Mouse (Mus musculus) stomach, postnatal 0 days (tissue): ENCODE results near the gene Ldlrad2. TPM values are rescaled to one million over a fixed set of nuclear protein-coding genes. Genes with fewer than 3 reads are reported as not detected.

Experiments
- ATAC-seq: fragments of 200-750 bp; cut with Nextera tagmentation; 2 replicates; pipeline ENCODE4 v1.8.0; 2017; ENCODE audit not compliant: low FRiP score, low TSS enrichment
- DNase-seq: peaks from one replicate; pipeline ENCODE4 v3.0.0-alpha.2; 2016; ENCODE audit warnings: low spot score
- H3K27ac ChIP-seq: fragments of 300-500 bp; sonication (generic); replicated peaks from 2 replicates; pipeline ENCODE4 v1.5.1; 2014; ENCODE audit warnings: mild to moderate bottlenecking, control low read depth
- H3K27me3 ChIP-seq: fragments of 300-500 bp; sonication (generic); 2 replicates; pipeline ENCODE4 v1.6.1; 2014; ENCODE audit warnings: low read length; ENCODE audit not compliant: control insufficient read depth, insufficient read depth
- H3K36me3 ChIP-seq: fragments of 300-500 bp; sonication (generic); 2 replicates; pipeline ENCODE4 v1.6.1; 2014; ENCODE audit warnings: low read length, mixed read lengths; ENCODE audit not compliant: control insufficient read depth, insufficient read depth
- H3K4me1 ChIP-seq: fragments of 300-500 bp; sonication (generic); replicated peaks from 2 replicates; pipeline ENCODE4 v1.6.1; 2014; ENCODE audit warnings: antibody characterized with exemption; ENCODE audit not compliant: control insufficient read depth, insufficient read depth
- H3K4me2 ChIP-seq: fragments of 300-500 bp; sonication (generic); replicated peaks from 2 replicates; pipeline ENCODE4 v1.6.1; 2014; ENCODE audit warnings: low read depth, mild to moderate bottlenecking, control low read depth, moderate library complexity
- H3K4me3 ChIP-seq: fragments of 300-500 bp; sonication (generic); 2 replicates; pipeline ENCODE4 v1.5.1; 2014; ENCODE audit warnings: low read depth, low read length, control low read depth
- H3K9ac ChIP-seq: fragments of 300-500 bp; sonication (generic); 2 replicates; pipeline ENCODE4 v1.6.1; 2014; ENCODE audit warnings: mild to moderate bottlenecking, low read length, control low read depth, mixed read lengths
- H3K9me3 ChIP-seq: fragments of 300-500 bp; sonication (generic); 2 replicates; pipeline ENCODE4 v1.6.1; 2016; ENCODE audit warnings: low read length; ENCODE audit not compliant: control insufficient read depth
- CTCF ChIP-seq: IDR thresholded peaks from 2 replicates; pipeline ENCODE4 v1.5.1; 2016; ENCODE audit warnings: antibody characterized with exemption, low read depth, mild to moderate bottlenecking, moderate library complexity
- EP300 ChIP-seq: optimal IDR thresholded peaks from 2 replicates; pipeline ENCODE3; 2016; ENCODE audit warnings: antibody characterized with exemption
- WGBS: fragments of 180-500 bp; shearing (Covaris S2); extraction: QIAGEN DNeasy Blood & Tissue Kit; methylation state at CpG from one replicate; pipeline ENCODE4 v1.1.7; 2014; 5-methylcytosine and 5-hydroxymethylcytosine counted together
- microRNA-seq: library from miRNA; unstranded; fragments of <30 nt; microRNA quantifications from one replicate; pipeline ENCODE4, GENCODE M21; 2016
- polyA plus RNA-seq: library from polyadenylated mRNA; unstranded; fragments of >200 nt; fragmentation: Nextera tagmentation; extraction: Ambion mirVana; gene quantifications from 2 replicates; pipeline ENCODE4 v1.2.1, GENCODE M21; 2015

The Ldlrad2 gene
- polyA plus RNA-seq, 1 experiment from 2014 or later: not detected

DNA sequence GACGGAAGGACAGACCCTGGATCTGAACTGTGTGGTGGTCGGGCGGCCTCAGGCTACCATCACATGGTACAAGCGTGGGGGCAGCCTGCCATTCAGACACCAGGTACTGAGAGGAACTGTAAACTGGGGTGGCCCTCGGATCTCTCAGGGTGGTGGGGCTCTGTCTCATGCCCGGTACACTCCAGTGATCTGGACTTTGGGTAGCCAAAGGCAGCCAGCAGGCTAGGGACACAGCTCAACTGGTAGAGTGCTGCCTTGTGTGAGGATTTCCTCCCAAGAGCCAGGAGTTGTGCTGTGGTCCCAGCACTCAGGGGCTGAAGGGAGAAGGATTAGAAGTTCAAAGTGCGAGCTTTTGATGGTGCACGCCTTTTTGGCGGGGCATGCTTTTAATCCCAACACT is 28.8 kb downstream of the Ldlrad2 start:
- TF ChIP-seq EP300: no peak
- no peak for TF ChIP-seq CTCF
- DNase-seq (no peak), ATAC-seq (no peak)
- Histone ChIP-seq H3K36me3 (peaks cover 55% of the 10 kb centered on the region), H3K4me1 (no peaks in the 10 kb centered on the region), H3K4me2 (no peak overlapping the region), H3K27me3 (no peaks in the 10 kb centered on the region), H3K9me3 (no peaks in the 10 kb centered on the region), H3K9ac (no peak overlapping the region), H3K27ac (no peak overlapping the region), H3K4me3 (no peak overlapping the region)
- 95% methylated on average over 9 of the region's 9 CpGs for WGBS

DNA sequence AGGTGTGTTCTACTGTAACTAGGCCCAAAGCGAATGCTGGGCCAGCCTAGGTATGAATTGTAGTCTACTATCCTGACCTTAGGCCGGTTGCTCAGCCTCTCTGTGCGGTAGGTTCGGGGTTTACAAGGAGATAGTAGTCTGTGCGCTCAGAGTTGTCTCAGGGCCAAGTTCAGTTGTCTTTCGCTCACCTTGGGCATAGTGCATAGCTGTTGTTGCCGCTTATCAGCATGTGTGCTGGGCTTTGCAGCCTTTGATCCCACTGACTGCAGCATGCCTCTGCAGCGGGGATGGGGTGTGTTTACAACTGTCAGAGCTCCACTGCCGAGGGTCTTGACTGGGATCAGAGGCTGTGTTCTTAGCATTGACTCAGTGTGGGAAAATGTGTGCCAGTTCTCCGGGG is 31.4 kb downstream of the Ldlrad2 start:
- H3K4me2 ChIP-seq: no peak overlapping the region
- H3K27me3 ChIP-seq: no peaks in the 10 kb centered on the region
- H3K36me3 ChIP-seq: peaks cover 56% of the 10 kb centered on the region
- WGBS: 83% methylated on average over 10 of the region's 10 CpGs
- no peak overlapping the region for H3K9ac ChIP-seq
- DNase-seq: no peak
- H3K4me3 ChIP-seq: no peak overlapping the region
- H3K4me1 ChIP-seq: no peaks in the 10 kb centered on the region
- H3K27ac ChIP-seq: no peak overlapping the region
- no peaks in the 10 kb centered on the region for H3K9me3 ChIP-seq
- no peak for ATAC-seq
- TF ChIP-seq CTCF (no peak), EP300 (no peak)

GRCm38 (mm10) chr4:137540356-137540755 is 34.0 kb downstream of the Ldlrad2 start:
- 74% methylated on average over 14 of the region's 14 CpGs for WGBS
- DNase-seq (peak; percentile 29), ATAC-seq (no peak)
- Histone ChIP-seq H3K9ac (no peak overlapping the region), H3K9me3 (no peaks in the 10 kb centered on the region), H3K4me1 (no peaks in the 10 kb centered on the region), H3K4me2 (no peak overlapping the region), H3K27ac (no peak overlapping the region), H3K4me3 (no peak overlapping the region), H3K36me3 (peaks cover 49% of the 10 kb centered on the region), H3K27me3 (no peaks in the 10 kb centered on the region)
- TF ChIP-seq CTCF (no peak), EP300 (no peak)

DNA sequence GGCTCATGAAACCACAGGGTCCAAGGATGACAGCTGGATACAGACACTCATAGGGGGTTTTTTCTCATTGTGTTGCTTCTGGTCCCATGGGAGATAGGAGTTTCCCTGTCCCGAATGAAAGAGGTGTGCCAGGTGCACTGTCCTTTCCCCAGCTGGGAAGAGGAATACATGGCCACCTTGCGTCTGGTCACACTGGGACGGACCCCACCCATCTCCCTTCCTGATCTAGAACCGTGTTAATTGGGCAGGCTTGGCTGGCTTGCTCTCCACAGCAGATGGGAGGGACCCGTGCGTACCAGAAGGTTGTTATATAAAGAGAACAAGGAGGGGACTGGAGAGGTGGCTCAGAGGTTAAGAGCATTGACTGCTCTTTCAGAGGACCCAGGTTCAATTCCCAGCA is 46.5 kb downstream of the Ldlrad2 start:
- no peak for ATAC-seq
- no peak overlapping the region for H3K4me2 ChIP-seq
- no peak for DNase-seq
- H3K27ac ChIP-seq: no peak overlapping the region
- no peak overlapping the region for H3K9ac ChIP-seq
- H3K27me3 ChIP-seq: no peaks in the 10 kb centered on the region
- TF ChIP-seq CTCF (no peak), EP300 (no peak)
- no peaks in the 10 kb centered on the region for H3K9me3 ChIP-seq
- 72% methylated on average over 6 of the region's 6 CpGs for WGBS
- H3K4me3 ChIP-seq: no peak overlapping the region
- H3K36me3 ChIP-seq: peaks cover 21% of the 10 kb centered on the region
- no peaks in the 10 kb centered on the region for H3K4me1 ChIP-seq

GRCm38 (mm10) chr4:137527368-137527767 is 47.0 kb downstream of the Ldlrad2 start:
- no peaks in the 10 kb centered on the region for H3K9me3 ChIP-seq
- TF ChIP-seq EP300 (no peak), CTCF (no peak)
- H3K36me3 ChIP-seq: peaks cover 24% of the 10 kb centered on the region
- DNase-seq (peak; percentile 74), ATAC-seq (peak; percentile 68)
- H3K4me1 ChIP-seq: no peaks in the 10 kb centered on the region
- H3K27me3 ChIP-seq: no peaks in the 10 kb centered on the region
- H3K4me3 ChIP-seq: no peak overlapping the region
- H3K4me2 ChIP-seq: no peak overlapping the region
- H3K27ac ChIP-seq: no peak overlapping the region
- 50% methylated on average over 4 of the region's 4 CpGs for WGBS
- no peak overlapping the region for H3K9ac ChIP-seq

DNA sequence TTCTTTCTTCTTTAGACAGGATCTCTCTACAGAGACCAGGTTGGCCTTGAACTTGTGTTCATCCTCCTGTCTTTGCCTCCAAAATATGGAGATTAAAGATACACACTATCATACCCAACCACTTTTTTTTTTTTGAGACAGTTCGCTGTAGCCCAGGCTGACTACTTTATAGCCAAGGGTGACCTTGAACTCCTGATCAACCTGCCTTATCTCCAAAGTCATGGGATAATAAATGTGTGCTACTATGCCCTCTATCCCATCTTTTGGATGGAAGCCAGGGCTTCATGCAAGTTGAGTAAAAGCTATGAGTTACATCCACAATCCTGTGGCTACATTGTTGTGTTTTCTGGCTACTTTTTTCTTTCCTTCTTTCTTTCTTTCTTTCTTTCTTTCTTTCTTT is 48.9 kb downstream of the Ldlrad2 start:
- Histone ChIP-seq H3K36me3 (peaks cover 31% of the 10 kb centered on the region), H3K4me2 (no peak overlapping the region), H3K27me3 (no peaks in the 10 kb centered on the region), H3K4me3 (no peak overlapping the region), H3K9me3 (no peaks in the 10 kb centered on the region), H3K27ac (no peak overlapping the region), H3K4me1 (no peaks in the 10 kb centered on the region), H3K9ac (no peak overlapping the region)
- WGBS: 100% methylated on average over 1 of the region's 1 CpGs
- TF ChIP-seq CTCF (no peak), EP300 (no peak)
- DNase-seq (no peak), ATAC-seq (no peak)

Small RNA genes within 50 kb of the gene (microRNA-seq; reads per million reads assigned to microRNA genes)
- not detected for gene Mir7018

Other genes starting within 250 kb of the Ldlrad2 start
- 445 and 456 TPM in 2 replicates for gene Cdc42, start 216.8 kb downstream of the Ldlrad2 start, polyA plus RNA-seq
- not detected in 2 replicates for gene Cela3a, start 164.8 kb downstream of the Ldlrad2 start, polyA plus RNA-seq
- gene Cela3b, start 144.0 kb downstream of the Ldlrad2 start, polyA plus RNA-seq: 4.1 and 4.8 TPM in 2 replicates
- not detected in 2 replicates for gene 1700013G24Rik, start 121.3 kb downstream of the Ldlrad2 start, polyA plus RNA-seq
- gene Hspg2, start 105.8 kb downstream of the Ldlrad2 start, polyA plus RNA-seq: 16.0 and 18.8 TPM in 2 replicates
- 30.0 and 35.4 TPM in 2 replicates for gene Usp48, start 19.2 kb upstream of the Ldlrad2 start, polyA plus RNA-seq
- gene Rap1gap, start 90.2 kb upstream of the Ldlrad2 start, polyA plus RNA-seq: 70.1 and 73.0 TPM in 2 replicates
- 2.0 and 2.5 TPM in 2 replicates for gene Alpl, start 221.8 kb upstream of the Ldlrad2 start, polyA plus RNA-seq